Mouse (Mus musculus) liver (tissue): ENCODE data around the gene Tspan8.
A peak's percentile ranks its signal among the peaks of the same experiment; 100 is the strongest.

Experiments used
- DNase-seq: peaks from one replicate; pipeline ENCODE4 v3.0.0-alpha.2; 2020; ENCODE audit warnings: mixed read lengths

The Tspan8 gene

GRCm38 (mm10) chr10:115834017-115834416, 17.4 kb downstream of the Tspan8 start:
- peak; percentile 50 for DNase-seq

- DNase-seq = no peak
Measured at GRCm38 (mm10) chr10:115846930-115847329, 30.3 kb downstream of the Tspan8 start.

- DNase-seq = no peak
Measured at GRCm38 (mm10) chr10:115848511-115848910, 31.9 kb downstream of the Tspan8 start.

GRCm38 (mm10) chr10:115860210-115860880, 43.7 kb downstream of the Tspan8 start:
- no peak for DNase-seq

- DNase-seq = no peak
Measured at GRCm38 (mm10) chr10:115861967-115862366, 45.3 kb downstream of the Tspan8 start.

- no peak for DNase-seq
Measured at GRCm38 (mm10) chr10:115882757-115883156, 66.1 kb downstream of the Tspan8 start.

- no peak for DNase-seq
Measured at GRCm38 (mm10) chr10:115891924-115892323, 75.3 kb downstream of the Tspan8 start.

GRCm38 (mm10) chr10:115892973-115893372, 76.3 kb downstream of the Tspan8 start:
- no peak for DNase-seq

GRCm38 (mm10) chr10:115894045-115894444, 77.4 kb downstream of the Tspan8 start:
- DNase-seq = no peak

GRCm38 (mm10) chr10:115896764-115897163, 80.1 kb downstream of the Tspan8 start:
- no peak for DNase-seq

- no peak for DNase-seq
Measured at GRCm38 (mm10) chr10:115897235-115897634, 80.6 kb downstream of the Tspan8 start.
